Mouse (Mus musculus): Measurements from ENCODE around the gene Lrrc46.

Lrrc46 gene

DNA sequence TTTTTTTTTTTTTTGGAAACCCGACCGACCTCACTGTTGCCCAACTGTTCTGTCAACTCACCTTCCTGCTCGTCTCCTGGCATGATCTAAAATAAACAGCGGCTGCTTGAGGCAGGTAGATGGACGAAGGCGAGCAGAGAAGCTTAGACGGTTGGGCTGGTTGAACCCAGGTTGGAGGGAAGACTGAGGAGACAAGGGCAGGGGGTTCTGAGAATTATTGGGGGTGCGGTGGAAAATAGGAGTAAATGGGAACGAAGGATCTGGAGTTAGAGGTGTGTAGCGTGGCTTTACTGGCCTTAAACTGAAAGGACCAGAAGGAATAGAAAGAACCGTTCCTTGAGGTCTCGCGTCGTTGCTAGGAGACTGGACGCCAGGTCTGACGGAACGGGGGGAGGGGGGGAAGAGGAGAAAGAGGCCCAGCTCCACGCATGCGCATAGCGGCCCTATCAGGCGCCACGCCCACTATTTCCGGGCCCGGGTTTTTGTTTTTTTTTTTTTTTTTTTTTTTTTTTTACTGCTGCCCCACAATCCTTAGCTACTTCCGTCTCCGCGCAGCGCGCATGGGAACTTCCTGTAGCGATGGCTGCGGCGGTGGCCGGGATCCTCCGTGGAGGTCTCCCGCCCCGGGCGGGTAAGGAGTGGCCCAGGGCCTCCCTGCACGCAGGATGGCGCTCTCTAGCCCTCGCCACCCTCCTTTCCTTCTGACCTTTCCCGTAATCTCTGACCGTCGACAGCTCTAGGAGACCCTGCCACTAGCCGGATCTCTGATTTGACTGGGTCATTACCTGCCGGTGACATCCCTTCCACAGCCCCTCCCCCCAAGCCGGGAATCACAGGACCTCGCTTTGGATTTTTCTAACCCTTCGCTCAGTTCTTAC is at the start of gene Lrrc46, which contains the start of gene Mrpl10:
TSS of gene Lrrc46 (minus strand) at position 386 of the 878 bp plus-strand sequence.
TSS of gene Mrpl10 (plus strand) at position 539 of the 878 bp plus-strand sequence.
- DNase-seq (ENCODE audit: low read depth), result peak; percentile 97

DNA sequence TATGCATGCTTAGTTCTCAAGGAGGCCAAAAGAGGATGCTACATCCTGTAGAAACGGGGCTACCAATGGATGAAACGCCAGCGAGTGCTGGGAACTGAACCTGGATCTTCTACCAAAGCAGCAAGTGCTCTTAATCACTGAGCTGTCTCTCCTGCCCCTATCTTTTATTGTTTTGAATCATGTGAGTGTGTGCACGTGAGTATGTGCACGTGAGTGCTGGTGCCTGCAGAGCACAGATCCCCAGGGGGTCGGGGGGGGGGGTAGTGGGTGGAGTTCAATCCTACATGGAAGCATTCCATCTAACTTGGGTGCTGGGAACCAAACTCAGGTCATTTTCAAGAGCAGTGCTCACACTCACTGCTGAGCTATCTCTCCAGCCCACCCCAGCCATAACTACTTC is 45.2 kb upstream of the Lrrc46 start:
- DNase-seq (ENCODE audit: low read depth), result no peak

DNA sequence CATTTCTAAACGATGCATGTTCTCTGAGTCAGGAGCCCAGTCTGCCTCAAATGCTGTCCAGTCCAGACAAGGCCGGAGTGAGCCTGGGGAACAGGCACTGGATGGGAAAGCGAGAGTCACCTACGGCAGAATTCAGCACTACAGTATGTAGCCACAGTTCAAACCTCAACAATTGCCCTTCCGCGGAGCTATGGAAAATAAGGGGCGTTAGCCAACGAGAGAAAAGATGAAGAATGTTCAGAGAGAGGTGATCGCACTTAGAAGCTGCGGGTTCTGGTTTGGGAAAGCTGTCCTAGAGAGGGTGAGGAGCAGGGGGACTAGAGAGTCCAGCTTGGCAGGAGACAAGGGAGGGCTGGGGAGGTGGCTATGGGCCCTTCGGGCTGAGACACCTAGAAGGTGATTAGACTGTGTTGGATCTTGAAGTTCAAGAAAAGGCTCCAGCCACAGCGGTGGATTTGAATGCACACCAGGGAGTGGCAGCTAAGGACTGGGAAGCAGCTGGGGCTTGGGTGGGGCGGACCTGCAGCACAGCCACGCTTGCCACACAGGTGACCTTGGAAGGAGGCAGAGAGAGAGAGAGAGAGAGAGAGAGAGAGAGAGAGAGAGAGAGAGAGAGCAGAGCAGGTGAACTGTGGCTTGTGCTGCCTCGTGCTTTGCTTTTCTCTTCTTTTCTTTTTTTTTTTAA is 43.8 kb upstream of the Lrrc46 start:
- no peak for DNase-seq (ENCODE audit: low read depth)

DNA sequence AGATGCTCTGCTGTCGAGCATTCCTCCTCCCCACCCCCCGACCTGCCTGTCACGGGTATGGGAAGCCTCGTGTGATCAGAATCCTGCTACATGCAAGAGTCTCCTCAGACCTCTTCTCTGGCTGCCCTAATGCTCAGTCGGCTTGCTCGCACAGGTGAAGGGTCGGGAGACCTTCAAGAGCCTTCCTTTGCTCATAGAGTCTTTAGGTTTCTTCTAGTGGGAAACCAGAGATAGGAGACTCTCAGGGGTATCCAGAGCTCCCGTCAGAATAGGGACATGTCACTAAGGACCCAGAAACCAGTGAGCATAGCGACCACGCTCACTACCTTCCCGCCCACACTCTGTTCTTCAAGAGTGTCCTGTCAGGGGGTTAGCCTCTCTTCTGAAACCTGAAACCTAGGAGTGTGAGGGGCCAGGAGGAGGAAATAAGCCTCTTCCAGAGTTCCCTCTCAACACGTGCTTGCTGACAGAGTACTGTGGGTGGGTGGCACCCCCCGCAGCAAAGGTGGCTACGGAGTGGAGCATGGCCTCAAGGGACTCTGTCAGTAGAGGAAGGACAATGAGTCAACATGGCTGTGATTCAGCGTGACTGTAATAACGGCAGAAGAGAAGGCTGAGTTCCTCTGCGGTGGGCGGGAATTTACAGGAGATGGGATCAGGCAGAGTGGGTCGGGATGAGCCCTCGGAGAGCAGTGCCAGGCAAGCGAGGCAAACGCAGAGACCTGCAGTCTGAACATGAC is 42.4 kb upstream of the Lrrc46 start:
- DNase-seq (ENCODE audit: low read depth), result peak; percentile 64

DNA sequence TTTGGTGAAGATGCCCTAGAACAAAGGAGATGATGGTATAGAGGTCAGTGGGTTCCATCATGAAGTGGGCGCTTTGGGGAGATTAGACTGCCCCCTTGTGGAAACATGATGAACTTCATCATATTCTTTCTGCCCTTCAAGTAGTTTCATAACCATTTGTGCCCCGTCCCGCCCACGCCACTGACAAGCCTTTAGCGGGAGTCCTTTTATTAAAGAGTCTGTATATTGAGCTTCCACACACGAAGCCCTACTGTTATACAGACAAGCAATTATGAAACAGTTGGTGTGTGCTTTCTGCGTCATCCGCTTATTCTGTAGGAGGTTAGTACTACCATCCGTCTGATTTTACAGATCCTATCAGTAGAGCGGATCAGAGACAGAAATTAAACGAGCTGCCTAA is 41.8 kb upstream of the Lrrc46 start:
- DNase-seq (ENCODE audit: low read depth), result peak; percentile 54

DNA sequence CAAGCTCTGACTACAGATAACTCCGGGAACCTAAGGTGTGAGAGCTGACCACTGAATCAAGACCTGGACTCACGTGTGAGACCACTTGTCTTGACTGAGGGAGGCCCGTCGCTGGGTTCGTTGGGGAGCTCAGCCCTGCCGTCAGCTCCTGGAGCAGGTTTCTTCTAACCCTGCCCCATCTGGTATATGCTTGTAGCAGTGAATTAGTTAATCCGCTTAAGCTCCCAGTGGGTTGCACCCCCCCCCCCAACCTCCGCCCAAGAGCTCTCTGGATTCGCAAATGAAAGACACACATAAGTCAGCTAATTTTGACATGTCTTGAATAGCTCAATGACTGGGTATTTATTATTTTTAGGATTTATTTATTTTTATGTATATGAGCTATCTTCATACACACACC is 39.1 kb upstream of the Lrrc46 start:
- DNase-seq (ENCODE audit: low read depth), result no peak

DNA sequence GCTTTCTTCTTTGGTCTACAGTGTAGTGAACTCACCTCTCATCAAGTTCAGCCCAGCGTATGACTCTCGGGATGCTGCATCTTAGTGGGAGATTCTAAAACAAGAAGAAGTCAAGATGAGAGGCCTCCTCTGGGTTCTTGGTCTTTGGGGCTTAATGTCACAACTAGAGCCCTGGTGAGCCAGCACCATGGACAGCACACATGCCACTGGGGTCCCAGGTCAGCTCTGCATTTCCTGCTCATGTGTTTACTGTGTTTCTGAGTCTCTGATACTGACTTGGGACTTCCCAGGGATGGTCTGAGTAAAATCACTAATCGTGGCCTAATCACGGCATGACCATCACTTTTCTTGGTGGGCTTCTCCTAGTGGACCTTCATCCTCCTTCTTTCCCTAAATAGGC is 37.5 kb upstream of the Lrrc46 start:
- peak; percentile 67 for DNase-seq (ENCODE audit: low read depth)

DNA sequence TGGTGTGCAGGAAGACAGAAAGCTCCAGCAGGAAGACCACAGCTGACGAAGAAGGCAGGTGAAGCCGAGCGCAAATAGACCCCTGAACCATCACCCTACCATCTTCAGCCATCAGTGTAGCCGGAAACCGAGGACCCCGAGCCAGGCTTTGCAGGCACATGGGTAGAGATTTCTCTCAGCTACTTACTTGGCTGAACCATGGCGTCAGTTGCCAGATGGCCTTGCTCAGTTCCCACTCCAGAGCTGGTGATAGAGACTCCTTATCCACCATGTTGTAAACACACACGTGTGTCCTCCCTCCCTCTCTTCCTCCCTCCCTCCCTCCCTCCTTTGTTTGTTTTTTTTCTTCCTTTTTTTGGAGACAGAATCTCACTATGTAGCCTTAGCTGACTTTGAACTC is 33.0 kb upstream of the Lrrc46 start:
- DNase-seq (ENCODE audit: low read depth), result no peak

DNA sequence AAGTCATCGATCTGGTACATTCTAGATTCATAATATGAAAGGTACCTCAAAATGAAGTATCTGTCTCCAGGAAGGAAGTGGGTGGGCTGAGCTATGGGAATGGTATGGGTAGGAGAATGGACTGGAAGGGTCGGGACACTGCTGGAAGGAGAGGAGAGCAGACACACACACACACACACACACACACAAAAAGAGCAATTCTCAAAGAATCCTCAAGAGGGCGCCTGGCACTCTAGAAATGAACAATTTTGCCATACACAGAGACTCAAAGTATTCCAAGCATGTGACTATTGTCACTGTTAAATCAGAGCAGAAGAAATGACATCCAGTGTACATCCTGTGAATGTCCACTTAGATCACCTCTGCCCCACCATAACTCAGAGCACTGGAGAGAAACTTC is 31.3 kb upstream of the Lrrc46 start:
- peak; percentile 88 for DNase-seq (ENCODE audit: low read depth)

DNA sequence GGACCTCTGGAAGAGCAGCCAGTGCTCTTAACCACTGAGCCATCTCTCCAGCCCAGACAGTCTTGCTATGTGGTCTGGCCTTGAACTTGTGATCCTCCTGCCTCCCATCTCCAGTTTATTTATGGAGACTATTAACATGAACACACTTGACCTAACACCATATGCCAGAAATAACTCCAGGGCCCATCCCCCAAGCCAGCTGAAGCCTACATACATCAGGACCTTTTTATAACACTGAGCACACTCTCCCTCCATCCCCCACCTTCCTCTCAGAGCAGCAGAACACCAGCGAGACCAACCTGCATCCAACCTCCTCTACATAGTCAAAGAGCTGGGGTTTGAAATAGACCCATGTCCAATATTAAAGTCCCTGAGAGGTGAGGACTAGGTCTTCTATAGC is 29.9 kb upstream of the Lrrc46 start:
- peak; percentile 18 for DNase-seq (ENCODE audit: low read depth)

DNA sequence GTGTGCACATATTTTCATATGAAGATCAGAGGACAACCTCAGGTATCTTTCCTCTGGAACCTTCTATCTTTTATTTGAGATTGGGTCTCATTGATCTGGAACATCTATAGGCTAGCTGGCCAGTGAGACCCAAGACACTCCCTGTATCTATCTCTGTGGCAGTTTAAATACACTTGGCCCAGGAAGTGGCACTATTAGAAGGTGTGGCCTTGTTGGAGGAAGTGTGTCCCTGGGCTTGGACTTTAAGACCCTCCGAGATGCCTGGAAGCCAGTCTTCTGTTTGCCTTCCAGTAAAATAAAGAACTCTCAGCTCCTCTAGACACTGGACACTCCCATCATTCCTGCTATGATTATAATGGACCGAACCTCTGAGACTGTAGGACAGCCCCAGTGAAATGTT is 28.6 kb upstream of the Lrrc46 start:
- no peak for DNase-seq (ENCODE audit: low read depth)

DNA sequence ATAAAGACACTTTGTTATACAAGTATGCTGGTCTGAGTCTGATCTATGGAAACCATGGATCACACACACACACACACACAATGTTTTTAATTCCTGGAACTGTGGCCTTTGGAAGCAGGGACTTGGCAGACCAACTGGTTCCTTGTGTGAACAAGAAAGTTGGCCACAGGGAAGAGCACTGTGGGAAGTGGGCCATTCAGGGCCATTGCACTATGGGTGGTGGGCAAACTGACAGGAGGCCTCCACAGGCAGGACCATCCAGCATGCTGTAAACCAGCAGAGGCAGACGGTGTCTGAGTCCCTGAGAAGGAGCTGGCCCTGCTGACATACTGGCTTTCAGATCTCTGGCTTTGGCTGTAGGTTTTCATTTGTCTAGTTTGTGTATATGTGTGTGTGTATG is 28.1 kb upstream of the Lrrc46 start:
- no peak for DNase-seq (ENCODE audit: low read depth)

DNA sequence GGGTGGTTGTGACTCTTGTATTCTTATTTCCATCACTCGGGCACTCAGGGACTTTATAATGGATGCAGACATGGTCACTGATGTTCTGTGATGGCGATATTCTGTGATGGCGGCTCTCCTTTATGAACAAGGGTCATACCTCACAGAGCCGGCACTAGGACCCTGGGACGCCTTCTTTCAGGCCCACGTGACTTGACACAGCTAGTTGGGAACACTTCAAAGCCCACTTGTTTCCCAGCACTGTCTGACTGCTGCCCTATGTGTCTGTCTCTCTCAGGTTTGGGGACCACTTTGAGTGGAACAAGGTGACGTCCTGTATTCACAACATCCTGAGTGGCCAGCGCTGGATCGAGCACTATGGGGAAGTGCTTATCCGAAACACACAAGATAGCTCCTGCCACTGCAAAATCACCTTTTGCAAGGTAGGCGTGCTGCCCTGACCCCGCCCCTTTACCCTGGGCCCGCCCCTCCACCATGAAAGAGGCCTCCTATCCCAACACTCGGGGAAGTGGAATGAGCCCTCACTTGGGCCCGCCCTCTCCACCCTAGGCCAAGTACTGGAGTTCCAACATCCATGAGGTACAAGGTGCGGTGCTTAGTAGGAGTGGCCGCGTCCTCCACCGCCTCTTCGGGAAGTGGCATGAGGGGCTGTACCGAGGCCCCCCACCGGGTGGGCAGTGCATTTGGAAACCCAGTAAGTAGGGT is 25.6 kb upstream of the Lrrc46 start:
- DNase-seq (ENCODE audit: low read depth), result no peak

DNA sequence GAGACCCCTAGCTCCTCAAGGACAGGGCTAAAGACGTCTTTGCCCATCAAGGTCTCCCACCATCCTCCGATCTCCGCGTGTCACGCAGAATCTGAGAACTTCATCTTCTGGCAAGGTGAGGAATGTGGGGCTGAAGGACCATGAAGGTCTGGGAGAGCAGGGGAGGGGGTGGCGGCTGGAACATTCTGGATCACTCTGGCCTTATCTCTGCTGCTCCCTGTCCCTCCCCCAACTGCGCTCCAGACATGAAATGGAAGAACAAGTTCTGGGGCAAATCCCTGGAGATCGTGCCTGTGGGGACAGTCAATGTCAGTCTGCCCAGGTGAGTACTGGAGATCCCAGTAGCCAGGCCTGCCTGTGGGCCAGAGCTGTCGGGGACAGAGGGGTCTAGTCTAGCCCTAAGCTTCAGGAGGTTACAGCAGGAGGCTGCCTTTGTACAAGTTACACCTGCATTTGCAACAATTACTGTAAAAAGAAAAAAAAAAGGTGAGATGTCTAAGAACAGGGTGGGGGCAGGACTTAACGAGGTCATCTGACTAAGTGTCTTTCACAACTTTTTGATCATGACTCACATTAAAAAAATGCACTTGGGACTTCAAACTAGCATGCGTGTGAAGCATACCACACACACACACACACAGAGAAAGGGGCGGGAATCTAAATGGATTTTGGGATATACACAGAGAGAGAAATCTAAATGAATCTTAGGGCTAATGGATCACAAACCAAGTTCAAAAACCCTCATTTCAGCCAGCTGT is 24.5 kb upstream of the Lrrc46 start:
- DNase-seq (ENCODE audit: low read depth), result peak; percentile 63

DNA sequence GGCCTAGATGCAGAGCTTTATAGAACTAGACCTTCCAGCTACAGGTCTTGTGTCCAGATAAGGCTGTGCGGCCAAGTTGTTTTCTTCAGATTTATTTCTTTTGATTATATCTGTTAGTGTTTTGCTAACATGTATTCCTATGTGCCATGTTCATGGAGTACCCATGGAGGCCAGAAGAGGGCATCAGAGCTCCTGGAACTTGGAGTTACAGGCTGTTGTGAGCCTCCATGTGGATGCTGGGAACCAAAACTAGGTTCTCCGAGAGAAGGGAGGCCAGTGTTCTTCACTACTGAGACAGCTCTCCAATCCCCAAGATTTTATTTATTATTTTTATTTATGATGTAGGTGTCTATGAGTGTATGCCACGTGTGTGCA is 22.7 kb upstream of the Lrrc46 start:
- no peak for DNase-seq (ENCODE audit: low read depth)

DNA sequence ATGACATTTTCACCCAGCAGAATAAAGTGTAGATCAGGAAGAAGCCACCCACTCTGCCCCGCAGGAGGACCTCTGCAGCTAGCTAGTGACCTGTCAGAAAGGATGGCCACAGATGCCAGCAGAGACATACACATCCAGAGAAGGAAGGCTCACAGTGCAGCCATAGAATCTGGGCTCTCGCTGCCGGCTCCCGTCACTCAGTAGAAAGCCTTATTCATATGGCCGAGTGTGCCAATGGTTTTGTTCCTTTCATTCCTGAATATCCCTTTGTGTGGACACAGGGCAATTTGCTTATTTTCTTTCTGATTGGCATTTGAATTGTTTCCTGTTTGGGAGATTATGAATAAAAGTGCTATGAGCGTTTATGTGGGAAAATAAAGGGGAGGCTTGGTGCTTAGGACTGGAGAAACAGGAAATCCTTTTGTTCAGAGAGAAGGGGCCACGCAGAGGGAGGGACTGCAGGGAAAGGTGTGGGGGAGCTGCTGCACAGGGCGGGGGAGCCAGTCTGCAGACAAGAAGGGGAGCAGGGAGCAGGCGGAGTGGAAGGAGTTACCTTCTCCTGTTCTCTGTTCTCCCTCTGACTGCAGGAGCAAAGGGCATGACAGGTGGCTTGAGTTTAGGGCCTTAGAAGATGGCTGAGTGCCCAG is 22.2 kb upstream of the Lrrc46 start:
- DNase-seq (ENCODE audit: low read depth), result no peak

DNA sequence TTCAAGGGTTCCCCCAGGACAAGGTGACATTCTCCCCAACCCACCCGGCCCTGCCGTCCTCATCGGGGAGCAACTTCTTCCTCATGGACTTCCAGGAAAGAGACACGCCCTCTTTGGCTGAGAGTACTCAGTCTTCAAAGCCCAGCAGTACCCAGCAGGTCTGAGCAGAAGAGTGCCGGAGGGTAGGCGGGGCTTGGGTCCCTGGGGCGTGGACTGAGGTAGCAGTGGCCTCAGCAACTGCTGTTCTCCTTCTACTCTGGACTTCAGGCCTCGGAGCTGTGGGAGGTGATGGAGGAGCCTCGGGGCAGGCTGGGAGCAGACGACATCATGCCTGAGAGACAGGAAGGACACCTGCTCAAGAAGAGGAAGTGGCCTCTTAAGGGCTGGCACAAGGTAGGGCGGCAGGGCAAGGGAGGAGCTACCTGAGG is 11.0 kb upstream of the Lrrc46 start:
- DNase-seq (ENCODE audit: low read depth), result no peak

DNA sequence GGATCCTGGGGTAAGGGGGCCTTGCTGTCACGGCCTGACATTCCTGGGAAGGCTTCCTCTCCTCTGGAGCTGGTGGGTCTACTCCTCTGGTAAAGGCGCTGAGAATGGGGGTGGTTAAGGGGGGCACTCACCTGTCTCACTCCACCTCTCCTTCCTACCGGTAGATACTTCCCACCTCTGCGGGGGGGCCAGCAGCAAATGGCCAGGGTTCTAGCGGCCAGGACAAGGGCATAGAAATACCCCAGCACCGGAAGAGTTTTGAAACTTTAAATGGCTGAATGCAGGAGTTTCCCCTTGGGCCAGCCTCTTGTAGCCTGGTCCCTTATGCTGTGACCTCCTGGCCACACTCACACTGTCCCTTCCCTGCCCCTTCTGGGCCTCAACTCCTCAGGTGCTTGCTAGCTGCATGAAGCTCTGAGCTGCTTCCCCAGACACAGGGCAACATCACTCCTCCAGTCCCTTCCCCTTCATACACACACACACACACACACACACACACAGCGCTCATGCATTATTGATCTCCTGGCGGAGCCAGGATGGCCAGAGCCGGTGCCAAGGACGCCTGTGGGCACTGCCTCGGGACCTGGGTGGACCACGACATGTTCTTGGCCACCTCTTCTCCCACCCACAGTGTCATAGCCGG is 9.9 kb upstream of the Lrrc46 start:
- no peak for DNase-seq (ENCODE audit: low read depth)

DNA sequence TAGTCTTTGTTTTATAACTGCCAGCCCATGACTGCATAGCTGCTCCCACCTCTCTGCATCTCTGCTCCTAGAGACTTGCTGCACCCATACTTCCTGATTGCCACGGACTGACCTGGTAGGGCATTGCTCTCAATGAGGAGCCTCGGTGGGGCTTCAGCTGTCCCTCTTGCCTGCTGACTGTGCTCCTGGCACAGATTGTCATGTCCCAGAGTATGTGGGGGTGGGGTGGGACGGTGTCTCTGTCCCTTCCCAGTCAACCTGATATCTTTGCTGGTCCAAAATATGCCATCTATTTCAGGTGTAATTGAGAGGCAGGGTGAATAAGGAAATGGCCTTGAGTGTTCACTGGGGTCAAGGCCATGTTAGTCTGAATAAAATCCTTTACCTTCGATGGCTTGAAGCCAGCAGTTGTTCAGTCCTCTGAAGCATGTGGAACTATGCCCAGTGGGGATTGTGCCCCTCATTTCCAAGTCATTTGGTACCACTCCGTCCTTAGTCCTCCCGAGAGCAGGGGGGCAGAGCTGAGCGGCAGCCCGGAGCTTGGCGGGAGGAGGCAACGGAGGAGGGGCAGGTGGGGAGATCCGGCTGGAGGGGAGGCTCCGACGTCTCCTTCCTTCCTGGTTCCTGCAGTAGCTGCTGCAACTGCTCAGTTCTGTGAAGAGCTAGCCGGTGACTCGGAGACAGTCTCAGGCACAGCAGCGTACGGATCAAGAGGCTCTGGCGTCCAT is 9.2 kb upstream of the Lrrc46 start, which contains the start of gene Osbpl7:
TSS of gene Osbpl7 (plus strand) at position 413 of the 728 bp plus-strand sequence.
- DNase-seq (ENCODE audit: low read depth), result peak; percentile 82

Data from NIH3T3 (cell line).